Mouse (Mus musculus) heart, adult 2 months (tissue): ENCODE measurements around the gene Ttc41.

Experiments
- CTCF ChIP-seq: fragments of 200-600 bp; IDR thresholded peaks from 2 replicates; pipeline ENCODE4 v1.8.1; 2022; ENCODE audit warnings: antibody characterized with exemption, mild to moderate bottlenecking, moderate library complexity
- EP300 ChIP-seq: fragments of 200-500 bp; IDR thresholded peaks from 2 replicates; pipeline ENCODE4 v1.6.1; 2011; ENCODE audit warnings: low read depth, low read length, control low read depth; ENCODE audit not compliant: insufficient read depth

GRCm38 (mm10) chr10:86757724-86758123 lies 52.1 kb downstream of the Ttc41 start:
- TF ChIP-seq CTCF (no peak), EP300 (no peak)
